Mouse (Mus musculus): ENCODE measurements around the gene Myh1. TPM values are rescaled to one million over a fixed set of nuclear protein-coding genes. Genes with fewer than 3 reads are reported as not detected.

The Myh1 gene
- 0.41 and 0.49 TPM in 2 replicates for polyA plus RNA-seq (2016; fragmentation: Nextera tagmentation; extraction: Ambion mirVana)

GRCm38 (mm10) chr11:67199752-67200151 lies at the start of gene Myh1:
Gene Myh1, plus strand, starts transcription at chr11:67200052.
- no peak within 1 kb of the TSS for H3K9ac ChIP-seq
- 72% methylated on average over 4 of the region's 4 CpGs for WGBS
- ATAC-seq (ENCODE audit: insufficient number of reproducible peaks, insufficient read depth, low FRiP score, low TSS enrichment) = no peak
- no peaks in the 10 kb centered on the region for H3K4me1 ChIP-seq
- no peaks in the 10 kb centered on the region for H3K9me3 ChIP-seq
- H3K4me2 ChIP-seq (replicated peaks) = no peak within 1 kb of the TSS
- H3K4me3 ChIP-seq = no peak within 1 kb of the TSS
- H3K36me3 ChIP-seq = no peaks in the 10 kb centered on the region
- no peaks in the 10 kb centered on the region for H3K27me3 ChIP-seq
- no peak within 1 kb of the TSS for H3K27ac ChIP-seq

DNA sequence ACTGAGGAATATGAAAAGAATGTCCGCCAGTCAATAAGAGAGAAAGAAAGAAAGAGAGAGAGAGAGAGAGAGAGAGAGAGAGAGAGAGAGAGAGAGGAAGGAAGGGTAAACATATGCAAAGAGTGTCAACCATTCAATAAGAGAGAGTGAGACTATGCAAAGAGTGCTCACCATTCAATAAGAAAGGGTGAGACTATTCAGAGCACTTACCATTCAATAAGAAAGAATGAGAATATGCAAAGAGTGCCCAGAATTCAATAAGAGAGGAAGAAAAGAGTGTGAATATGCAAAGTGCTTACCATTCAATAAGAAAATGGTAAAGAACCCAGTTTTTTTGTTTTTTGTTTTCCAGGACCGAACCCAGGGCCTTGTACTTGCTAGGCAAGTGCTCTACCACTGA lies 49.6 kb upstream of the Myh1 start:
- no peaks in the 10 kb centered on the region for H3K4me1 ChIP-seq
- no peak overlapping the region for H3K4me3 ChIP-seq
- no peaks in the 10 kb centered on the region for H3K9me3 ChIP-seq
- no peaks in the 10 kb centered on the region for H3K27me3 ChIP-seq
- no peaks in the 10 kb centered on the region for H3K36me3 ChIP-seq
- H3K9ac ChIP-seq = no peak overlapping the region
- no peak overlapping the region for H3K27ac ChIP-seq
- WGBS = 87% methylated on average over 2 of the region's 2 CpGs
- no peak for ATAC-seq (ENCODE audit: insufficient number of reproducible peaks, insufficient read depth, low FRiP score, low TSS enrichment)
- no peak overlapping the region for H3K4me2 ChIP-seq (replicated peaks)

DNA sequence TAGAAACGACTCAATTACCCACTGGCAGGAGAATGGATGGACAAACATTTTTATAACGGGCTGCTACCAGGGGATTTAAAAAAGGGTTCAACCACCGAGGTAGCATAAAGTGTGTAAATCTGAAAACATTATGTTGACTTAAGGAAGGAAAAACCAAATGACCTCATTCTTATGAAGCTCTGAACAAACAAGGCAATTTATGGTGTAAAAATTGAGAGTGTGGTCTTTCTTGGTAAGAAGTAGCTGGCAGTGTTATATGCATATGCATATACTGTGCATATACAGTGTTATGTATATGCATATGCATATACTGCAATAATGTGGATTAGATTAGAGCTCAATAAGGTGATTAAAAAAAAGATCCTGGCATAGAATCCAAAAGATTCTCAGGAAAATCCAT lies 48.7 kb upstream of the Myh1 start:
- no peak for ATAC-seq (ENCODE audit: insufficient number of reproducible peaks, insufficient read depth, low FRiP score, low TSS enrichment)
- H3K36me3 ChIP-seq = no peaks in the 10 kb centered on the region
- H3K27ac ChIP-seq = no peak overlapping the region
- H3K4me1 ChIP-seq = no peaks in the 10 kb centered on the region
- no peak overlapping the region for H3K4me2 ChIP-seq (replicated peaks)
- H3K9ac ChIP-seq = no peak overlapping the region
- 72% methylated on average over 3 of the region's 3 CpGs for WGBS
- H3K9me3 ChIP-seq = no peaks in the 10 kb centered on the region
- H3K27me3 ChIP-seq = no peaks in the 10 kb centered on the region
- no peak overlapping the region for H3K4me3 ChIP-seq

DNA sequence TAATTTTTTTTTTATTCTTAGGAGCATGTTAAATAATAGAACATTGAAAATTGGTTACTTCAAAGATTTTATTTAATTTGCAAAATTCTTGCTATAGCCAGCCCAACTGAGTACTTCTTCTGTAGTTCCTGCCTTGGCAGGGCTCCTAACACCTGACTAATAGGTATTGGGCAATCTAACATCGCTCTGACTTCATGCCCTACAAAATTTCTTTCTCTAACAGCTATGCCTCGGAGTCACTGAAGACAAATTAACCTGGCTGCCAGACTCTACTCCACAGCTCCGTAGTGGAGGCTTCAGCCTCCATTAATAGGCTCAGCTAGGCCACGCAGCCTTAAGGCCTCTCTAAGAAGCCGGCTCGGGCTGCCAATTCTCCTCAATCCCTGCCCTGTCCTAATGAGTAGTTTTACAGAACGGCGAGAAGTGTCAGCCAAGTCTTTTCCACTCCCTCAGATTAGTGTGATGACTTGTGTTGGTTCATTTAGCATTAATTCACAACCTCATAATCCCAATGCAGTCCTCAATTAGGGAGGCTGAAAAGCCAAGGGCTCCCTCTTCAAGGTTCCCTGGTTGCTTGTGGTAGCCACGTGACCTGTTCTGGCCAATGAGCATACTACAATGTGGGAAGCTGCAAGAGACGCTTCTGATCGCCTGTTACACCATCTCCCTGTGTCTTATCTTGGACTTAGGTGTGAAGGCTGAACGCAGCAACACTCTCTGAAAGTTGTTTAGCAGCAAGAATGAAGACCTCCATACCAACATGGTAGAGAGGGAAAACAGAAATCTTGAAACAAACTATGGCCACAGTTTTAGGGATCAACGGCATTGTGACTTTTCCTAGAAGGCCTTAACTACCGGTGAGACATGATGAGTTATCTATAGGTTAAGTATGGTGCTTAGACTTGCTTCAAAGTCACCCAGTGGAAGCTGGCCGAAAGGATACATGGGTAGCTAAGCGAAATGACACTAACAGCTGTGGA lies 47.9 kb upstream of the Myh1 start:
- H3K4me3 ChIP-seq = no peak overlapping the region
- H3K27ac ChIP-seq = no peak overlapping the region
- ATAC-seq (ENCODE audit: insufficient number of reproducible peaks, insufficient read depth, low FRiP score, low TSS enrichment) = no peak
- H3K27me3 ChIP-seq = no peaks in the 10 kb centered on the region
- 83% methylated on average over 16 of the region's 16 CpGs for WGBS
- no peaks in the 10 kb centered on the region for H3K36me3 ChIP-seq
- no peaks in the 10 kb centered on the region for H3K9me3 ChIP-seq
- no peaks in the 10 kb centered on the region for H3K4me1 ChIP-seq
- no peak overlapping the region for H3K4me2 ChIP-seq (replicated peaks)
- H3K9ac ChIP-seq = no peak overlapping the region

- no peak overlapping the region for H3K27ac ChIP-seq
- H3K4me3 ChIP-seq = no peak overlapping the region
- no peak overlapping the region for H3K4me2 ChIP-seq (replicated peaks)
- H3K9ac ChIP-seq = no peak overlapping the region
- no peaks in the 10 kb centered on the region for H3K4me1 ChIP-seq
- 25% methylated on average over 1 of the region's 1 CpGs for WGBS
- H3K27me3 ChIP-seq = no peaks in the 10 kb centered on the region
- no peaks in the 10 kb centered on the region for H3K36me3 ChIP-seq
- ATAC-seq (ENCODE audit: insufficient number of reproducible peaks, insufficient read depth, low FRiP score, low TSS enrichment) = no peak
- H3K9me3 ChIP-seq = no peaks in the 10 kb centered on the region
These were observed 46.7 kb upstream of the Myh1 start for GRCm38 (mm10) chr11:67153123-67153522.

DNA sequence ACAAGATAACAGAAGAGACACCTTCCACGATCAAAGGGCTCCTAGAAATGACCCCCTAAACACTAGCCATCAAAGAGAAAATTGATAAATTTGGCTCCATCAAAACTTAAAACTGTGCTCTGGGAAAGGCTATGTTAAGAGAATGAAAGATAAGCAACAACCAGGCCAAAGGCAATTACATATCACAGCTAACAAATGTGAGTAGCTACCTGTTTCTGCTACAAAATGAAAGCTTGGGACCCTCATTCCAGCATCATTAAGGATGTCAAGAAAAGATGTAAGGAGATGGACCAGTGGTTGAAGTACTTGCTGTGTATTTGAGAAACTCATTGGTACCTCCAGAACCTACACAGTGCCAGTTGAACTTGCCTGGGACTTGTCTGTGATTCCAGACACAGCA lies 46.0 kb upstream of the Myh1 start:
- no peak for ATAC-seq (ENCODE audit: insufficient number of reproducible peaks, insufficient read depth, low FRiP score, low TSS enrichment)
- H3K9me3 ChIP-seq = no peaks in the 10 kb centered on the region
- H3K9ac ChIP-seq = no peak overlapping the region
- 75% methylated on average over 1 of the region's 1 CpGs for WGBS
- no peak overlapping the region for H3K27ac ChIP-seq
- H3K36me3 ChIP-seq = no peaks in the 10 kb centered on the region
- H3K4me2 ChIP-seq (replicated peaks) = no peak overlapping the region
- no peak overlapping the region for H3K4me3 ChIP-seq
- H3K4me1 ChIP-seq = no peaks in the 10 kb centered on the region
- no peaks in the 10 kb centered on the region for H3K27me3 ChIP-seq

- no peak overlapping the region for H3K4me2 ChIP-seq (replicated peaks)
- no peaks in the 10 kb centered on the region for H3K9me3 ChIP-seq
- no peak overlapping the region for H3K9ac ChIP-seq
- H3K27ac ChIP-seq = no peak overlapping the region
- no peak for ATAC-seq (ENCODE audit: insufficient number of reproducible peaks, insufficient read depth, low FRiP score, low TSS enrichment)
- no peaks in the 10 kb centered on the region for H3K4me1 ChIP-seq
- H3K4me3 ChIP-seq = no peak overlapping the region
- H3K27me3 ChIP-seq = no peaks in the 10 kb centered on the region
- 65% methylated on average over 2 of the region's 2 CpGs for WGBS
- H3K36me3 ChIP-seq = no peaks in the 10 kb centered on the region
These were observed 44.2 kb upstream of the Myh1 start for GRCm38 (mm10) chr11:67155650-67156049.

DNA sequence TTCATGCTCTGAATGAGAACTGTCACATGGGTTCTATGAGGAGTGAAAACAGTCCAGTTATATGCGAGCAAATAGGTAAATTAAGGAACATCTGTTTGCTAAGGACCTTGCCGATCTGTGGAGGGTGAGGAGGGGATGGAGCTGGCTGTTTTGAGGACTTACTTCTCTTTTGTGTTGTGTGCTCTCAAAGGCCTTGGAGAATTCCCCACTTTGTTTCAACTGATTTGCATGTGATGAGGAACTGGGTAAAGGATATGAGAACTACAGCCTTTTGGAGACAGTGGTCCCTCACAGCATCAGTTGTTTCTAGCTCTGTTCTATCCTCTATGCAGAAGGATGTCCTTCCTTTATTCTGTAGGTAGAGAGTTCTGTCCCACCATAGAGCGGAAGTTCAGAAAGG lies 39.7 kb upstream of the Myh1 start:
- Histone ChIP-seq H3K4me1 (no peaks in the 10 kb centered on the region), H3K9ac (no peak overlapping the region), H3K36me3 (no peaks in the 10 kb centered on the region), H3K9me3 (no peaks in the 10 kb centered on the region), H3K27ac (no peak overlapping the region), H3K4me3 (no peak overlapping the region), H3K27me3 (no peaks in the 10 kb centered on the region), H3K4me2 (replicated peaks) (no peak overlapping the region)
- no peak for ATAC-seq (ENCODE audit: insufficient number of reproducible peaks, insufficient read depth, low FRiP score, low TSS enrichment)
- WGBS = 89% methylated on average over 3 of the region's 3 CpGs

GRCm38 (mm10) chr11:67163701-67164100 lies 36.2 kb upstream of the Myh1 start:
- Histone ChIP-seq H3K4me3 (no peak overlapping the region), H3K9ac (no peak overlapping the region), H3K4me2 (replicated peaks) (no peak overlapping the region), H3K27ac (no peak overlapping the region), H3K27me3 (no peaks in the 10 kb centered on the region), H3K9me3 (no peaks in the 10 kb centered on the region), H3K4me1 (no peaks in the 10 kb centered on the region), H3K36me3 (no peaks in the 10 kb centered on the region)
- WGBS = 80% methylated on average over 4 of the region's 4 CpGs
- no peak for ATAC-seq (ENCODE audit: insufficient number of reproducible peaks, insufficient read depth, low FRiP score, low TSS enrichment)

- no peak overlapping the region for H3K27ac ChIP-seq
- no peak overlapping the region for H3K9ac ChIP-seq
- no peaks in the 10 kb centered on the region for H3K27me3 ChIP-seq
- ATAC-seq (ENCODE audit: insufficient number of reproducible peaks, insufficient read depth, low FRiP score, low TSS enrichment) = no peak
- H3K4me3 ChIP-seq = no peak overlapping the region
- no peaks in the 10 kb centered on the region for H3K4me1 ChIP-seq
- no peaks in the 10 kb centered on the region for H3K9me3 ChIP-seq
- H3K36me3 ChIP-seq = no peaks in the 10 kb centered on the region
- 56% methylated on average over 5 of the region's 5 CpGs for WGBS
- H3K4me2 ChIP-seq (replicated peaks) = no peak overlapping the region
These were observed 35.0 kb upstream of the Myh1 start for GRCm38 (mm10) chr11:67164851-67165250.

- Histone ChIP-seq H3K9me3 (no peaks in the 10 kb centered on the region), H3K36me3 (no peaks in the 10 kb centered on the region), H3K4me2 (replicated peaks) (no peak overlapping the region), H3K9ac (no peak overlapping the region), H3K4me3 (no peak overlapping the region), H3K27ac (no peak overlapping the region), H3K27me3 (no peaks in the 10 kb centered on the region), H3K4me1 (no peaks in the 10 kb centered on the region)
- ATAC-seq (ENCODE audit: insufficient number of reproducible peaks, insufficient read depth, low FRiP score, low TSS enrichment) = no peak
- 28% methylated on average over 5 of the region's 5 CpGs for WGBS
These were observed 30.6 kb upstream of the Myh1 start for GRCm38 (mm10) chr11:67169301-67169700.

DNA sequence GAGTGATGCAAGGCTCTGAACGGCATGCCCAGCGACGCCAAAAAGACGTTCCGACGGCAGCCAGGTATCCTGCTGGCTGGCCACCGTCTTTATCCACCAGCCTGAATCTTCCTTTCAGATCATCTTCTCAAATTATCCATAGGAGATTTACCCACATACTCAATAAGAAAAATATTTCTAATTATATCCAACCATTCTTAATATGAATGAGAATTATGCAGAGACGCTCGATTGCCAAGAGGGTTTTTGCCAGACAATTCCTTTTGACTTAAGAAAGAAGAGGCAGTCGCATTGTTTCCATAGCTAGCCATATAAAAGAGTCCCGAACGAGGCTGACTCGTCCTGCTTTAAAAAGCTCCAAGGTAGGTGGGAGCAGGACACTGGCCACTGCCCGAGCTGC lies 29.1 kb upstream of the Myh1 start, which contains the start of gene Myh2:
Myh2 (plus strand) TSS at position 301 of the 400 bp plus-strand sequence.
- no peaks in the 10 kb centered on the region for H3K9me3 ChIP-seq
- WGBS = 76% methylated on average over 14 of the region's 14 CpGs
- no peak within 1 kb of the TSS for H3K9ac ChIP-seq
- no peak within 1 kb of the TSS for H3K27ac ChIP-seq
- no peaks in the 10 kb centered on the region for H3K36me3 ChIP-seq
- ATAC-seq (ENCODE audit: insufficient number of reproducible peaks, insufficient read depth, low FRiP score, low TSS enrichment) = no peak
- no peak within 1 kb of the TSS for H3K4me2 ChIP-seq (replicated peaks)
- no peak within 1 kb of the TSS for H3K4me3 ChIP-seq
- no peaks in the 10 kb centered on the region for H3K27me3 ChIP-seq
- H3K4me1 ChIP-seq = no peaks in the 10 kb centered on the region

All from embryonic facial prominence, embryonic 12.5 days (tissue).